Mouse (Mus musculus) ES-E14 (cell line): ENCODE measurements at regions not wholly inside any gene's neighbourhood (a gene's known extent, or its start where the extent isn't known, plus 50 kb on each side); places are given as distances from the start of the nearest gene placed in this dataset.

Experiments used
- CHD2 ChIP-seq: IDR thresholded peaks from 2 replicates; pipeline ENCODE4 v1.6.1; 2014; ENCODE audit warnings: mild to moderate bottlenecking, low read depth, low read length, inconsistent platforms
- HCFC1 ChIP-seq: IDR thresholded peaks from 2 replicates; pipeline ENCODE4 v1.6.1; 2012; ENCODE audit warnings: low read length, inconsistent platforms, borderline replicate concordance; ENCODE audit not compliant: insufficient read depth
- MAFK ChIP-seq: IDR thresholded peaks from 2 replicates; pipeline ENCODE4 v1.6.1; 2014; ENCODE audit warnings: mild to moderate bottlenecking, low read depth, low read length, inconsistent platforms; ENCODE audit not compliant: insufficient read depth
- ZC3H11A ChIP-seq: IDR thresholded peaks from 2 replicates; pipeline ENCODE4 v1.6.1; 2012; ENCODE audit warnings: low read depth, mild to moderate bottlenecking, inconsistent platforms, low read length, borderline replicate concordance
- ZNF384 ChIP-seq: IDR thresholded peaks from 2 replicates; pipeline ENCODE4 v1.6.1; 2012; ENCODE audit warnings: low read depth, low read length, inconsistent platforms

- TF ChIP-seq MAFK (no peak), ZC3H11A (no peak), CHD2 (no peak), ZNF384 (no peak), HCFC1 (no peak)
Observed at GRCm38 (mm10) chr16:39699201-39699600, 285.0 kb upstream of the Lsamp start.
